Mouse (Mus musculus) right cerebral cortex, postnatal 25 days (tissue): ENCODE measurements around the gene Adam4.
"Not testable (repeated sequence)": the region's sequence is repeated elsewhere in the genome, so short reads cannot be mapped to it uniquely, and the experiment has no call there.

ENCODE experiments used
- DNase-seq: peaks from one replicate; pipeline ENCODE4 v3.0.0; 2022

Gene Adam4

GRCm38 (mm10) chr12:81421846-81422245, at the start of gene Adam4:
Adam4 (minus strand) TSS chr12:81421946.
- no peak for DNase-seq

GRCm38 (mm10) chr12:81459051-81459450, 37.3 kb upstream of the Adam4 start:
- not testable (repeated sequence) for DNase-seq

- not testable (repeated sequence) for DNase-seq
Observed at GRCm38 (mm10) chr12:81438985-81439384, 17.2 kb upstream of the Adam4 start.

DNA sequence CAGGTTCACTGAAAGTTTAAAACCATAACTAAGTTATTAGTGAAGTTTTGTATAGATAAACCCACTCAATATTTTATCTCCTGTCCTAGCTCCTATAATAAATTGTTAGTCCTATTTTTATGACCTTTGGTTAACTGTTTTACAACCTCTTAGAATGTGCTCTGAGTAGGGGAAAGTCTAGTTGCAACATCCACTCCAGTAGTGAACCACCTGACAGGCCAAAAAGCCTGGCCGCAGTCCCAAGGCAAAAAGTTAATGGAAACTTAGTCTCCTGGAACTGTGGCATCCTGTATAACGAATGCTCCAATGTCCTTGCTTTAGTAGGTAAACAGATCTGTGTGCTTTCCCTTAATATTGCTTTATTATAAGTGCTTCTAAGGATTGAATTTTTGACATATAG, 13.0 kb upstream of the Adam4 start:
- not testable (repeated sequence) for DNase-seq

DNA sequence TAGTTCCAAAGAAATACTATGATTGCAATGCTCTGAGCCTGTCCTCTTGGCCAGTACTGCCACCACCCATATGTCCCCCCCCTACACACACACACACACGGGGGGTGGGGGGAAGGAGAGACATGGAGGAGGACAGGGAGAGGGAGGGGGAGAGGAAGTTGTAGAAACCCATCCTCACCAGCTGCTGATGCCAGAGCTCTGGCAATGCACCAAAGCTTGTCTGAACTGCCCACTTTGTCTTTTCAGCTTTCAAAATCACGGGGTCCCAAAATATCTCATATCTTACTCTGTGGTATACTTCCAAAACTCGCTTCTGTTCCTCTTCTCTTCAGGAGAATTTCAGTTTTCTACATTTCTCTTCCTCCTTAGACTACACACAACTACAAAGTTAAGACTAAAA, 8.5 kb downstream of the Adam4 start:
- no peak for DNase-seq

DNA sequence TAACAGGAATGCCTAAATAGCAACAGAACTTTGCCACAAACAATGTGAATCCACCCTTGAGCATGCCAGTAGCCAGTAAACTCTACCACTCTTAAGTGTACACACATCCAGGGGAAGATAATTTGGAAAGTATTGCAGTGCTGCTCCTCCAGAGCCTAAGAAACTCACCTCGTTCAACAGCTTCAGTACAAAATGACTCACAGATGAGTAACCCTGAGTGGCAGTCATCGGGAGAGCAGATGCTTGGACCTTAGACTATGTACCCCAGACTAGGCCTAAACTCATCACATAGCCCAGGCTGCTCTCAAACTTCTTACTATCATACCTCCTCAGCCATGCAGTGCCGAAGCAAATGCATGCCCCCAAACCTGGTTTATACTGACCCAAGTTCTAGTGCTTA, 12.8 kb downstream of the Adam4 start:
- DNase-seq = no peak

DNA sequence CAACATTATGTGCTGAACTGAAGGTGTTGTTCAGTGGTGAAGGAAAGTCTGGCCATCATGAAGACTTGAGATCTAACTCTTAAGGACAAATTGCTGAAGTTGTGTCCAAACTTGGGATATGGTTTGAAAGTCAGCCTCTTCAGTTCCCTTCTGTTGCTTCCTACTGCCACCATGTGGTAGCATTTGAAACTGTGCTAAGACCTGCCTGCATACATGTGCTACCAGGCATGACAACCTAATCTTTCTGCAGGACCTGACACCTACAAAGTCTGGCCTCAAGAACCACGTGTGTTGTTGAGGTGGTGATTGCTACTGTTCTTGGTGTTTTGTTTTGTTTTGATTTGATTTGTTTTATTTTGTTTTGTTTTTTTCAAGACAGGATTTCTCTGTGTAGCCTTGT, 19.6 kb downstream of the Adam4 start:
- peak; percentile 54 for DNase-seq

- not testable (repeated sequence) for DNase-seq
Observed at GRCm38 (mm10) chr12:81379364-81379763, 42.4 kb downstream of the Adam4 start, which contains the start of gene Gm4787. Gm4787 (minus strand) TSS chr12:81379464.
